Mouse (Mus musculus) liver, embryonic 15.5 days (tissue): ENCODE measurements around the gene Mydgf. TPM values are rescaled to one million over a fixed set of nuclear protein-coding genes. Genes with fewer than 3 reads are reported as not detected.

ENCODE experiments used
- ATAC-seq: fragments of 200-750 bp; cut with Nextera tagmentation; 2 replicates; pipeline ENCODE4 v1.8.0; 2017; ENCODE audit warnings: moderate number of reproducible peaks, mild to moderate bottlenecking, moderate library complexity; ENCODE audit not compliant: insufficient read depth
- H3K27ac ChIP-seq: fragments of 300-500 bp; sonication (generic); replicated peaks from 2 replicates; pipeline ENCODE4 v1.5.1; 2015; ENCODE audit warnings: mild to moderate bottlenecking, inconsistent platforms
- H3K27me3 ChIP-seq: fragments of 300-500 bp; sonication (generic); 2 replicates; pipeline ENCODE4 v1.6.1; 2015; ENCODE audit warnings: mild to moderate bottlenecking, inconsistent platforms
- H3K36me3 ChIP-seq: fragments of 300-500 bp; sonication (generic); replicated peaks from 2 replicates; pipeline ENCODE4 v1.6.1; 2015; ENCODE audit warnings: moderate library complexity, mild to moderate bottlenecking, inconsistent platforms
- H3K4me1 ChIP-seq: fragments of 300-500 bp; sonication (generic); replicated peaks from 2 replicates; pipeline ENCODE4 v1.6.1; 2015; ENCODE audit warnings: inconsistent platforms
- H3K4me2 ChIP-seq: fragments of 300-500 bp; sonication (generic); 2 replicates; pipeline ENCODE4 v1.6.1; 2015; ENCODE audit warnings: moderate library complexity, mild to moderate bottlenecking, inconsistent platforms
- H3K4me3 ChIP-seq: fragments of 300-500 bp; sonication (generic); replicated peaks from 2 replicates; pipeline ENCODE4 v1.5.1; 2015; ENCODE audit warnings: mild to moderate bottlenecking, inconsistent platforms
- H3K9ac ChIP-seq: fragments of 300-500 bp; sonication (generic); 2 replicates; pipeline ENCODE4 v1.6.1; 2015; ENCODE audit warnings: moderate library complexity, mild to moderate bottlenecking, inconsistent platforms
- H3K9me3 ChIP-seq: fragments of 300-500 bp; sonication (generic); replicated peaks from 2 replicates; pipeline ENCODE4 v1.6.1; 2016; ENCODE audit warnings: inconsistent platforms
- WGBS: fragments of 180-500 bp; shearing (Covaris S2); methylation state at CpG from one replicate; pipeline ENCODE4 v1.1.7; 2015; ENCODE audit warnings: mixed read lengths; ENCODE audit not compliant: insufficient replicate concordance; 5-methylcytosine and 5-hydroxymethylcytosine counted together
- polyA plus RNA-seq: library from polyadenylated mRNA; unstranded; fragments of >200 nt; fragmentation: Nextera tagmentation; extraction: Ambion mirVana; gene quantifications from 2 replicates; pipeline ENCODE4 v1.2.1, GENCODE M21; 2015

Gene Mydgf
- polyA plus RNA-seq, 1 experiment from 2014 or later, result 58.6 TPM

- 73% methylated on average over 2 of the region's 2 CpGs for WGBS
- no peak for ATAC-seq
These were observed 27.4 kb upstream of the Mydgf start for GRCm38 (mm10) chr17:56211090-56211489.

DNA sequence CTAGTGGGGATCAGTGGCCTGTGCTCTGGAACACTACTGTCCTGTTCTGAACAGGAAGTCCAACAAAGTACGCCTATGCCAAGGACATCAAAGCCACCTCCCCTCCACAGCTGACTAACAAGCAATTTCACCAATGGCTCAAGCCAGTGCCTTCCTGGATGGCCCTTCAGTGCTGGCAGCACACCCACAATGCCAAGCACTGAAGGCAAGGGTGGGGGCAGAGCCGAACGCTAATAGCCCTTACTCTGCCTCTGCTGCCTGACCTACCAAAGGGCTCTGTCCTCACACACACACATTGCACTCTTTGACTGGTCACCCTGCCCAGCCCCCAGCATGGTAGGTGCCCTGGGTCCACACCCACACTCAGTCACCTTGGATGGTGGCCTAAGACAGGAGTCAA lies 25.1 kb upstream of the Mydgf start:
- H3K4me1 ChIP-seq, result peaks cover 44% of the 10 kb centered on the region
- ATAC-seq, result no peak
- no peaks in the 10 kb centered on the region for H3K9me3 ChIP-seq
- no peak overlapping the region for H3K4me3 ChIP-seq
- H3K27me3 ChIP-seq, result no peaks in the 10 kb centered on the region
- 75% methylated on average over 3 of the region's 3 CpGs for WGBS
- no peak overlapping the region for H3K27ac ChIP-seq
- H3K36me3 ChIP-seq, result peaks cover 68% of the 10 kb centered on the region
- H3K9ac ChIP-seq, result no peak overlapping the region
- H3K4me2 ChIP-seq, result no peak overlapping the region

More at GRCm38 (mm10) chr17:56211090-56211489, 27.4 kb upstream of the Mydgf start:
- peaks cover 45% of the 10 kb centered on the region for H3K4me1 ChIP-seq
- H3K27me3 ChIP-seq, result no peaks in the 10 kb centered on the region
- H3K4me2 ChIP-seq, result no peak overlapping the region
- H3K36me3 ChIP-seq, result peaks cover 49% of the 10 kb centered on the region
- H3K27ac ChIP-seq, result no peak overlapping the region
- H3K9me3 ChIP-seq, result no peaks in the 10 kb centered on the region
- no peak overlapping the region for H3K9ac ChIP-seq
- no peak overlapping the region for H3K4me3 ChIP-seq

GRCm38 (mm10) chr17:56207963-56208530 lies 24.3 kb upstream of the Mydgf start:
- Histone ChIP-seq H3K4me3 (no peak overlapping the region), H3K27me3 (no peaks in the 10 kb centered on the region), H3K9me3 (no peaks in the 10 kb centered on the region), H3K9ac (no peak overlapping the region), H3K27ac (no peak overlapping the region), H3K4me2 (no peak overlapping the region), H3K36me3 (peaks cover 76% of the 10 kb centered on the region), H3K4me1 (peaks cover 42% of the 10 kb centered on the region)
- 78% methylated on average over 9 of the region's 9 CpGs for WGBS
- no peak for ATAC-seq

- Histone ChIP-seq H3K9me3 (no peaks in the 10 kb centered on the region), H3K4me3 (no peak overlapping the region), H3K27me3 (no peaks in the 10 kb centered on the region), H3K4me2 (no peak overlapping the region), H3K27ac (peak overlapping the region; percentile 65), H3K9ac (no peak overlapping the region), H3K4me1 (peaks cover 33% of the 10 kb centered on the region), H3K36me3 (peaks cover 82% of the 10 kb centered on the region)
- no peak for ATAC-seq
- WGBS, result 61% methylated on average over 6 of the region's 6 CpGs
These were observed 23.4 kb upstream of the Mydgf start for GRCm38 (mm10) chr17:56206986-56207674.

- H3K9me3 ChIP-seq, result no peaks in the 10 kb centered on the region
- peaks cover 86% of the 10 kb centered on the region for H3K36me3 ChIP-seq
- no peak overlapping the region for H3K4me3 ChIP-seq
- 72% methylated on average over 10 of the region's 10 CpGs for WGBS
- H3K27me3 ChIP-seq, result no peaks in the 10 kb centered on the region
- H3K4me2 ChIP-seq, result no peak overlapping the region
- H3K9ac ChIP-seq, result no peak overlapping the region
- peak overlapping the region; percentile 65 for H3K27ac ChIP-seq
- H3K4me1 ChIP-seq, result peaks cover 30% of the 10 kb centered on the region
- peak; percentile 74 for ATAC-seq
These were observed 22.7 kb upstream of the Mydgf start for GRCm38 (mm10) chr17:56206276-56206884.

- Histone ChIP-seq H3K9me3 (no peaks in the 10 kb centered on the region), H3K4me1 (peaks cover 26% of the 10 kb centered on the region), H3K4me3 (no peak overlapping the region), H3K27ac (no peak overlapping the region), H3K36me3 (peaks cover 77% of the 10 kb centered on the region), H3K27me3 (no peaks in the 10 kb centered on the region), H3K4me2 (no peak overlapping the region), H3K9ac (no peak overlapping the region)
- ATAC-seq, result no peak
- 62% methylated on average over 3 of the region's 3 CpGs for WGBS
These were observed 20.0 kb upstream of the Mydgf start for GRCm38 (mm10) chr17:56203729-56204128.

DNA sequence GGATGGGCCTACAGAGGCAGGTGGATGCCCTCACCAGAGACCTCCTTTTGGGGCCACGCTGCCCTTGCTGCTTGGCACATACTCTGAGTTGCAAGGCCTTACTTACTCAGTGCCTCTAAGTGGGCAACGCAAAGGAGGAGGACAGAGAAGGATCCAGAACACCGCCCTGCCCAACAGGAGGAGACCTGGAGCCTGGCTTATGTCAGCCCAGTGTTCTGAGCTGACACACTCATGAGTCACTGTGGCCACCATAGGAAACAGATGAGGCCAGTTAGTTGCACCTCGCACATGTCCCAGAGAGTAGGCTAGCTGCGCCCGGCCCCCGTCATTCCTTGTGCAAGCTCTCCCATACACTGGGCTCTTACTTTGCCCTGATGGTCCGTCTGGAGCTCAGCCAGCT lies 18.8 kb upstream of the Mydgf start:
- H3K4me1 ChIP-seq, result peaks cover 14% of the 10 kb centered on the region
- no peaks in the 10 kb centered on the region for H3K27me3 ChIP-seq
- H3K9me3 ChIP-seq, result no peaks in the 10 kb centered on the region
- no peak overlapping the region for H3K4me3 ChIP-seq
- no peak overlapping the region for H3K27ac ChIP-seq
- no peak overlapping the region for H3K9ac ChIP-seq
- no peak overlapping the region for H3K4me2 ChIP-seq
- WGBS, result 83% methylated on average over 8 of the region's 8 CpGs
- H3K36me3 ChIP-seq, result peaks cover 84% of the 10 kb centered on the region
- ATAC-seq, result no peak

DNA sequence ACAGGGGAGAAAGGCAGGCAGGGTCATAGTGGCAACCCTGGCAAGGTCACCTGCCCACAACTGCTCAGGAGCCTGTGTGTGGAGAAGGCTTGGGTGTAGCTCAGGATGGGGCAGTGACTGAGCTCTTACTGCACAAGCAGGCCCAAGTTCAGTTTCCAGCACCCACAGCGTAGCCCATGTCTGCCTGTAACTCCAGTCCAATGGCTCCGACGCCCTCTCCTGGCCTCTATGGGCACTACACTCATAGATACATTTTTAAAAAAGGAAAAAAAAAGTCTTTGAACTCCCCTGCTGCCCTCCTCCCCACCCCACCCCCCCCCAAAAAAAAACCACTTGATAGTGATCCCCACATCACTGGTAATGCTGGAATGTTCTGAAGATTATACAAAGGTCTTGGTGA lies 17.9 kb upstream of the Mydgf start:
- Histone ChIP-seq H3K9me3 (no peaks in the 10 kb centered on the region), H3K4me3 (no peak overlapping the region), H3K4me1 (peaks cover 6% of the 10 kb centered on the region), H3K36me3 (peaks cover 90% of the 10 kb centered on the region), H3K9ac (no peak overlapping the region), H3K27ac (no peak overlapping the region), H3K27me3 (no peaks in the 10 kb centered on the region), H3K4me2 (no peak overlapping the region)
- no peak for ATAC-seq
- 61% methylated on average over 3 of the region's 3 CpGs for WGBS

- WGBS, result 73% methylated on average over 9 of the region's 9 CpGs
- Histone ChIP-seq H3K27ac (no peak overlapping the region), H3K27me3 (no peaks in the 10 kb centered on the region)
These were observed 16.9 kb upstream of the Mydgf start for GRCm38 (mm10) chr17:56200586-56200985.

GRCm38 (mm10) chr17:56196860-56197259 lies 13.1 kb upstream of the Mydgf start:
- no peaks in the 10 kb centered on the region for H3K4me1 ChIP-seq
- peaks cover 82% of the 10 kb centered on the region for H3K36me3 ChIP-seq
- H3K4me2 ChIP-seq, result no peak overlapping the region
- H3K27me3 ChIP-seq, result no peaks in the 10 kb centered on the region
- no peak overlapping the region for H3K27ac ChIP-seq
- H3K4me3 ChIP-seq, result no peak overlapping the region
- no peak overlapping the region for H3K9ac ChIP-seq
- no peaks in the 10 kb centered on the region for H3K9me3 ChIP-seq
- no peak for ATAC-seq
- WGBS, result 70% methylated on average over 2 of the region's 2 CpGs

More at GRCm38 (mm10) chr17:56200586-56200985, 16.9 kb upstream of the Mydgf start:
- Histone ChIP-seq H3K9me3 (no peaks in the 10 kb centered on the region), H3K36me3 (peaks cover 90% of the 10 kb centered on the region), H3K9ac (no peak overlapping the region), H3K4me1 (no peaks in the 10 kb centered on the region), H3K4me3 (no peak overlapping the region), H3K4me2 (no peak overlapping the region)
- ATAC-seq, result no peak

- no peaks in the 10 kb centered on the region for H3K27me3 ChIP-seq
- no peak overlapping the region for H3K4me2 ChIP-seq
- ATAC-seq, result peak; percentile 66
- no peak overlapping the region for H3K4me3 ChIP-seq
- H3K36me3 ChIP-seq, result peaks cover 84% of the 10 kb centered on the region
- no peaks in the 10 kb centered on the region for H3K4me1 ChIP-seq
- 73% methylated on average over 13 of the region's 13 CpGs for WGBS
- H3K9me3 ChIP-seq, result no peaks in the 10 kb centered on the region
- no peak overlapping the region for H3K27ac ChIP-seq
- no peak overlapping the region for H3K9ac ChIP-seq
These were observed 11.0 kb upstream of the Mydgf start for GRCm38 (mm10) chr17:56194765-56195164.
